Mouse (Mus musculus) ES-Bruce4 (cell line): Measurements from ENCODE around the gene Prr12. TPM values are rescaled to one million over a fixed set of nuclear protein-coding genes. Genes with fewer than 3 reads are reported as not detected.

ENCODE experiments used
- H3K27ac ChIP-seq: 2 replicates; pipeline ENCODE4 v1.5.1; 2012; ENCODE audit warnings: low read length, inconsistent platforms; ENCODE audit not compliant: insufficient read depth
- H3K27me3 ChIP-seq: 2 replicates; pipeline ENCODE4 v1.6.1; 2012; ENCODE audit warnings: mild to moderate bottlenecking, low read length, inconsistent platforms; ENCODE audit not compliant: control insufficient read depth, poor library complexity, insufficient read depth, severe bottlenecking
- H3K36me3 ChIP-seq: 2 replicates; pipeline ENCODE4 v1.6.1; 2012; ENCODE audit warnings: inconsistent platforms, mild to moderate bottlenecking, low read length, moderate library complexity; ENCODE audit not compliant: control insufficient read depth, poor library complexity, insufficient read depth, severe bottlenecking
- H3K4me1 ChIP-seq: one replicate; pipeline ENCODE4 v1.8.1; 2011; ENCODE audit warnings: low read length; ENCODE audit not compliant: control insufficient read depth, insufficient read depth
- H3K4me3 ChIP-seq: 2 replicates; pipeline ENCODE4 v1.5.1; 2011; ENCODE audit warnings: low read depth, mild to moderate bottlenecking, low read length
- H3K9ac ChIP-seq: 2 replicates; pipeline ENCODE4 v1.6.1; 2012; ENCODE audit warnings: low read depth, mild to moderate bottlenecking, inconsistent platforms; ENCODE audit not compliant: poor library complexity, severe bottlenecking
- H3K9me3 ChIP-seq: replicated peaks from 2 replicates; pipeline ENCODE4 v1.6.1; 2012; ENCODE audit warnings: mild to moderate bottlenecking, low read length, inconsistent platforms; ENCODE audit not compliant: control insufficient read depth, poor library complexity, insufficient read depth, severe bottlenecking
- CTCF ChIP-seq: IDR thresholded peaks from one replicate; pipeline ENCODE4 v1.8.1; 2011; ENCODE audit warnings: low read depth, low read length
- EP300 ChIP-seq: IDR thresholded peaks from 2 replicates; pipeline ENCODE4 v1.6.1; 2011; ENCODE audit warnings: low read depth, low read length; ENCODE audit not compliant: insufficient read depth
- POLR2A ChIP-seq: IDR thresholded peaks from one replicate; pipeline ENCODE4 v1.8.1; 2011; ENCODE audit warnings: low read length; ENCODE audit not compliant: insufficient read depth
- polyA plus RNA-seq: library from polyadenylated mRNA; stranded (reverse); fragments of >200 nt; gene quantifications from 2 replicates; pipeline ENCODE4 v1.2.4, GENCODE M21; 2011; ENCODE audit warnings: low read depth; ENCODE audit not compliant: missing spikeins, insufficient read depth, insufficient read length

Prr12 gene
- polyA plus RNA-seq, 1 experiment = 35.0 TPM

- H3K9me3 ChIP-seq = no peaks in the 10 kb centered on the region
- H3K36me3 ChIP-seq = peaks cover 19% of the 10 kb centered on the region
- peaks cover 6% of the 10 kb centered on the region for H3K4me1 ChIP-seq
- H3K27ac ChIP-seq = peak overlapping the region; percentile 65
- peak overlapping the region; percentile 99 for H3K9ac ChIP-seq
- TF ChIP-seq POLR2A = no peak
- no peak for TF ChIP-seq EP300
- TF ChIP-seq CTCF = peak; percentile 23
- peak overlapping the region; percentile 83 for H3K4me3 ChIP-seq
- no peaks in the 10 kb centered on the region for H3K27me3 ChIP-seq
Measured at GRCm38 (mm10) chr7:44985595-44986191, 67.0 kb downstream of the Prr12 start.

GRCm38 (mm10) chr7:44984833-44985164, 67.9 kb downstream of the Prr12 start:
- H3K27me3 ChIP-seq = no peaks in the 10 kb centered on the region
- no peaks in the 10 kb centered on the region for H3K9me3 ChIP-seq
- no peak for TF ChIP-seq POLR2A
- no peak for TF ChIP-seq EP300
- TF ChIP-seq CTCF = no peak
- peak overlapping the region; percentile 99 for H3K9ac ChIP-seq
- H3K4me3 ChIP-seq = peak overlapping the region; percentile 83
- H3K4me1 ChIP-seq = peaks cover 6% of the 10 kb centered on the region
- peaks cover 28% of the 10 kb centered on the region for H3K36me3 ChIP-seq
- peak overlapping the region; percentile 51; the same call in 1 of the 2 replicates for H3K27ac ChIP-seq

- Histone ChIP-seq H3K4me3 (peak overlapping the region; percentile 6; the same call in 1 of the 2 replicates), H3K27ac (peak overlapping the region; percentile 51), H3K9me3 (no peaks in the 10 kb centered on the region), H3K9ac (peak overlapping the region; percentile 99), H3K36me3 (peaks cover 32% of the 10 kb centered on the region), H3K27me3 (no peaks in the 10 kb centered on the region), H3K4me1 (peaks cover 6% of the 10 kb centered on the region)
- TF ChIP-seq EP300 (no peak), CTCF (no peak), POLR2A (no peak)
Measured at GRCm38 (mm10) chr7:44983944-44984832, 68.5 kb downstream of the Prr12 start.

GRCm38 (mm10) chr7:44983085-44983484, 69.6 kb downstream of the Prr12 start:
- Histone ChIP-seq H3K36me3 (peaks cover 42% of the 10 kb centered on the region), H3K9ac (no peak overlapping the region), H3K4me3 (no peak overlapping the region), H3K9me3 (no peaks in the 10 kb centered on the region), H3K27me3 (no peaks in the 10 kb centered on the region), H3K27ac (peak overlapping the region; percentile 51; the same call in 1 of the 2 replicates), H3K4me1 (peaks cover 6% of the 10 kb centered on the region)
- TF ChIP-seq EP300 (no peak), CTCF (peak; percentile 99)

GRCm38 (mm10) chr7:44981539-44981938, 71.1 kb downstream of the Prr12 start:
- Histone ChIP-seq H3K4me3 (no peak overlapping the region), H3K9ac (no peak overlapping the region), H3K36me3 (peaks cover 55% of the 10 kb centered on the region), H3K27me3 (no peaks in the 10 kb centered on the region), H3K4me1 (peaks cover 6% of the 10 kb centered on the region), H3K9me3 (no peaks in the 10 kb centered on the region), H3K27ac (no peak overlapping the region)
- TF ChIP-seq EP300 (no peak), CTCF (no peak), POLR2A (no peak)

GRCm38 (mm10) chr7:44978300-44978699, 74.4 kb downstream of the Prr12 start:
- Histone ChIP-seq H3K27me3 (no peaks in the 10 kb centered on the region), H3K27ac (peak overlapping the region; percentile 69), H3K9ac (no peak overlapping the region), H3K4me3 (no peak overlapping the region), H3K36me3 (peaks cover 60% of the 10 kb centered on the region), H3K9me3 (no peaks in the 10 kb centered on the region), H3K4me1 (no peaks in the 10 kb centered on the region)
- TF ChIP-seq CTCF (peak; percentile 0), EP300 (no peak)

Other genes starting within 250 kb of the Prr12 start
- 90.6 and 109 TPM in 2 replicates for gene Nup62, start 236.8 kb downstream of the Prr12 start, polyA plus RNA-seq
- gene Il4i1, start 236.5 kb downstream of the Prr12 start, polyA plus RNA-seq = 4.7 and 6.4 TPM in 2 replicates
- 9.6 and 14.6 TPM in 2 replicates for gene Atf5, start 236.2 kb downstream of the Prr12 start, polyA plus RNA-seq
- 38.1 and 38.3 TPM in 2 replicates for gene Akt1s1, start 203.9 kb downstream of the Prr12 start, polyA plus RNA-seq
- gene Tbc1d17, start 203.8 kb downstream of the Prr12 start, polyA plus RNA-seq = 33.9 and 46.7 TPM in 2 replicates
- gene Pnkp, start 195.7 kb downstream of the Prr12 start, polyA plus RNA-seq = 22.3 and 30.3 TPM in 2 replicates
- gene Ptov1, start 183.1 kb downstream of the Prr12 start, polyA plus RNA-seq = 153 and 160 TPM in 2 replicates
- 54.0 and 65.6 TPM in 2 replicates for gene Med25, start 160.2 kb downstream of the Prr12 start, polyA plus RNA-seq
- 15.5 and 17.5 TPM in 2 replicates for gene Fuz, start 156.8 kb downstream of the Prr12 start, polyA plus RNA-seq
- gene Ap2a1, start 123.4 kb downstream of the Prr12 start, polyA plus RNA-seq = 88.5 and 107 TPM in 2 replicates
- gene Tsks, start 109.7 kb downstream of the Prr12 start, polyA plus RNA-seq = not detected in 2 replicates
- 73.3 and 84.5 TPM in 2 replicates for gene Cpt1c, start 78.0 kb downstream of the Prr12 start, polyA plus RNA-seq
- gene Prmt1, start 66.3 kb downstream of the Prr12 start, polyA plus RNA-seq = 461 and 485 TPM in 2 replicates
- 56.1 and 57.5 TPM in 2 replicates for gene Irf3, start 55.2 kb downstream of the Prr12 start, polyA plus RNA-seq
- 41.9 and 46.8 TPM in 2 replicates for gene Bcl2l12, start 54.2 kb downstream of the Prr12 start, polyA plus RNA-seq
- gene Scaf1, start 36.5 kb downstream of the Prr12 start, polyA plus RNA-seq = 64.2 and 73.2 TPM in 2 replicates
- 72.4 and 80.4 TPM in 2 replicates for gene Rras, start 34.9 kb downstream of the Prr12 start, polyA plus RNA-seq
- 58.1 and 62.4 TPM in 2 replicates for gene Nosip, start 9.5 kb upstream of the Prr12 start, polyA plus RNA-seq
- 7.7 and 12.0 TPM in 2 replicates for gene Prrg2, start 9.8 kb upstream of the Prr12 start, polyA plus RNA-seq
- 66.7 and 88.2 TPM in 2 replicates for gene Rcn3, start 39.3 kb upstream of the Prr12 start, polyA plus RNA-seq
- gene Fcgrt, start 51.0 kb upstream of the Prr12 start, polyA plus RNA-seq = 2.0 and 2.5 TPM in 2 replicates
- gene Rps11, start 71.6 kb upstream of the Prr12 start, polyA plus RNA-seq = 2,753 and 2,969 TPM in 2 replicates
- 3,729 and 4,020 TPM in 2 replicates for gene Rpl13a, start 75.9 kb upstream of the Prr12 start, polyA plus RNA-seq
- gene Gm45713, start 83.3 kb upstream of the Prr12 start, polyA plus RNA-seq = not detected in 2 replicates
- 3.0 and 3.7 TPM in 2 replicates for gene Flt3l, start 83.6 kb upstream of the Prr12 start, polyA plus RNA-seq
- gene Pih1d1, start 101.4 kb upstream of the Prr12 start, polyA plus RNA-seq = 38.5 and 43.6 TPM in 2 replicates
- 36.9 and 44.2 TPM in 2 replicates for gene Aldh16a1, start 101.7 kb upstream of the Prr12 start, polyA plus RNA-seq
- 0.94 and 1.6 TPM in 2 replicates for gene Slc17a7, start 111.1 kb upstream of the Prr12 start, polyA plus RNA-seq
- 0.68 and 1.2 TPM in 2 replicates for gene Gfy, start 126.7 kb upstream of the Prr12 start, polyA plus RNA-seq
- not detected in 2 replicates for gene Pth2, start 128.1 kb upstream of the Prr12 start, polyA plus RNA-seq
- 2.2 and 2.6 TPM in 2 replicates for gene Ccdc155, start 152.0 kb upstream of the Prr12 start, polyA plus RNA-seq
- gene Dkkl1, start 159.3 kb upstream of the Prr12 start, polyA plus RNA-seq = 4.2 and 8.6 TPM in 2 replicates
- gene Tead2, start 162.9 kb upstream of the Prr12 start, polyA plus RNA-seq = 147 and 152 TPM in 2 replicates
- 2.2 and 3.4 TPM in 2 replicates for gene Cd37, start 186.2 kb upstream of the Prr12 start, polyA plus RNA-seq
- 0.55 and 0.63 TPM in 2 replicates for gene Slc6a16, start 188.2 kb upstream of the Prr12 start, polyA plus RNA-seq
- not detected in 2 replicates for gene Slc6a21, start 224.6 kb upstream of the Prr12 start, polyA plus RNA-seq